Mouse (Mus musculus) limb, embryonic 13.5 days (tissue): Measurements from ENCODE around the gene Cga. TPM values are rescaled to one million over a fixed set of nuclear protein-coding genes. Genes with fewer than 3 reads are reported as not detected.

ENCODE experiments used
- ATAC-seq: fragments of 200-750 bp; cut with Nextera tagmentation; 2 replicates; pipeline ENCODE4 v1.8.0; 2017; ENCODE audit warnings: low read depth, moderate number of reproducible peaks, moderate TSS enrichment; ENCODE audit not compliant: low FRiP score
- H3K27ac ChIP-seq: fragments of 300-500 bp; sonication (generic); 2 replicates; pipeline ENCODE4 v1.5.1; 2015; ENCODE audit warnings: inconsistent platforms, mild to moderate bottlenecking, moderate library complexity
- H3K27me3 ChIP-seq: fragments of 300-500 bp; sonication (generic); 2 replicates; pipeline ENCODE4 v1.6.1; 2015; ENCODE audit warnings: mild to moderate bottlenecking, inconsistent platforms
- H3K36me3 ChIP-seq: fragments of 300-500 bp; sonication (generic); 2 replicates; pipeline ENCODE4 v1.6.1; 2015; ENCODE audit warnings: inconsistent platforms, mild to moderate bottlenecking, moderate library complexity
- H3K4me1 ChIP-seq: fragments of 300-500 bp; sonication (generic); 2 replicates; pipeline ENCODE4 v1.6.1; 2015; ENCODE audit warnings: inconsistent platforms
- H3K4me2 ChIP-seq: fragments of 300-500 bp; sonication (generic); replicated peaks from 2 replicates; pipeline ENCODE4 v1.6.1; 2015; ENCODE audit warnings: inconsistent platforms, mild to moderate bottlenecking, moderate library complexity
- H3K4me3 ChIP-seq: fragments of 300-500 bp; sonication (generic); 2 replicates; pipeline ENCODE4 v1.5.1; 2015; ENCODE audit warnings: moderate library complexity, mild to moderate bottlenecking, inconsistent platforms
- H3K9ac ChIP-seq: fragments of 300-500 bp; sonication (generic); 2 replicates; pipeline ENCODE4 v1.6.1; 2015; ENCODE audit warnings: mild to moderate bottlenecking, inconsistent platforms
- H3K9me3 ChIP-seq: fragments of 300-500 bp; sonication (generic); 2 replicates; pipeline ENCODE4 v1.6.1; 2016; ENCODE audit warnings: inconsistent platforms
- WGBS: fragments of 180-500 bp; shearing (Covaris S2); methylation state at CpG from one replicate; pipeline ENCODE4 v1.1.7; 2015; 5-methylcytosine and 5-hydroxymethylcytosine counted together
- polyA plus RNA-seq: library from polyadenylated mRNA; unstranded; fragments of >200 nt; fragmentation: Nextera tagmentation; extraction: Ambion mirVana; gene quantifications from 2 replicates; pipeline ENCODE4 v1.2.1, GENCODE M21; 2015

Cga gene
- polyA plus RNA-seq: not detected in 2 replicates

GRCm38 (mm10) chr4:34893479-34893878 is at the start of gene Cga:
Cga (plus strand) TSS chr4:34893779.
- Histone ChIP-seq H3K9me3 (no peaks in the 10 kb centered on the region), H3K4me1 (no peaks in the 10 kb centered on the region), H3K4me2 (no peak within 1 kb of the TSS), H3K27me3 (peaks cover 31% of the 10 kb centered on the region), H3K4me3 (no peak within 1 kb of the TSS), H3K9ac (no peak within 1 kb of the TSS), H3K36me3 (no peaks in the 10 kb centered on the region), H3K27ac (no peak within 1 kb of the TSS)
- 64% methylated on average over 1 of the region's 1 CpGs for WGBS
- no peak for ATAC-seq

GRCm38 (mm10) chr4:34843839-34844238 is 49.7 kb upstream of the Cga start:
- Histone ChIP-seq H3K27me3 (no peaks in the 10 kb centered on the region), H3K27ac (no peak overlapping the region), H3K4me1 (peaks cover 10% of the 10 kb centered on the region; the same call in 1 of the 2 replicates), H3K36me3 (peaks cover 4% of the 10 kb centered on the region), H3K4me3 (no peak overlapping the region), H3K4me2 (no peak overlapping the region), H3K9ac (no peak overlapping the region), H3K9me3 (no peaks in the 10 kb centered on the region)
- 93% methylated on average over 1 of the region's 1 CpGs for WGBS
- ATAC-seq: 0 out of 2 replicates have a peak, but pooled peaks have one; percentile 44

GRCm38 (mm10) chr4:34847679-34848309 is 45.8 kb upstream of the Cga start:
- no peak overlapping the region for H3K4me3 ChIP-seq
- WGBS: 90% methylated on average over 6 of the region's 6 CpGs
- ATAC-seq: no peak

GRCm38 (mm10) chr4:34850156-34850555 is 43.4 kb upstream of the Cga start:
- Histone ChIP-seq H3K4me3 (no peak overlapping the region), H3K9me3 (peaks cover 8% of the 10 kb centered on the region; the same call in 1 of the 2 replicates), H3K9ac (no peak overlapping the region), H3K36me3 (peaks cover 33% of the 10 kb centered on the region), H3K27me3 (no peaks in the 10 kb centered on the region), H3K4me2 (no peak overlapping the region), H3K27ac (no peak overlapping the region), H3K4me1 (no peaks in the 10 kb centered on the region; the same call in 1 of the 2 replicates)
- WGBS: 92% methylated on average over 2 of the region's 2 CpGs
- ATAC-seq: no peak

More at GRCm38 (mm10) chr4:34847679-34848309, 45.8 kb upstream of the Cga start:
- Histone ChIP-seq H3K4me2 (no peak overlapping the region), H3K9ac (no peak overlapping the region), H3K4me1 (peaks cover 10% of the 10 kb centered on the region; the same call in 1 of the 2 replicates), H3K9me3 (no peaks in the 10 kb centered on the region; the same call in 1 of the 2 replicates), H3K27me3 (no peaks in the 10 kb centered on the region), H3K36me3 (peaks cover 18% of the 10 kb centered on the region), H3K27ac (no peak overlapping the region)

GRCm38 (mm10) chr4:34852051-34852450 is 41.5 kb upstream of the Cga start:
- no peak for ATAC-seq
- no peak overlapping the region for H3K4me3 ChIP-seq
- no peak overlapping the region for H3K4me2 ChIP-seq
- H3K27me3 ChIP-seq: no peaks in the 10 kb centered on the region
- peaks cover 8% of the 10 kb centered on the region; the same call in 1 of the 2 replicates for H3K9me3 ChIP-seq
- no peak overlapping the region for H3K27ac ChIP-seq
- H3K36me3 ChIP-seq: peaks cover 33% of the 10 kb centered on the region
- H3K9ac ChIP-seq: no peak overlapping the region
- H3K4me1 ChIP-seq: no peaks in the 10 kb centered on the region; the same call in 1 of the 2 replicates
- 95% methylated on average over 7 of the region's 7 CpGs for WGBS

- 21% methylated on average over 1 of the region's 1 CpGs for WGBS
- no peak for ATAC-seq
- H3K27me3 ChIP-seq: no peaks in the 10 kb centered on the region
- H3K9ac ChIP-seq: no peak overlapping the region
- H3K9me3 ChIP-seq: peaks cover 8% of the 10 kb centered on the region; the same call in 1 of the 2 replicates
- no peak overlapping the region for H3K27ac ChIP-seq
- H3K36me3 ChIP-seq: peaks cover 30% of the 10 kb centered on the region
- peaks cover 21% of the 10 kb centered on the region for H3K4me1 ChIP-seq
- H3K4me3 ChIP-seq: no peak overlapping the region
- no peak overlapping the region for H3K4me2 ChIP-seq
Observed at GRCm38 (mm10) chr4:34855966-34856365, 37.6 kb upstream of the Cga start.

GRCm38 (mm10) chr4:34858903-34859302 is 34.7 kb upstream of the Cga start:
- Histone ChIP-seq H3K27ac (no peak overlapping the region), H3K9me3 (0 out of 2 replicates have a peak, but pooled peaks cover 5% of the 10 kb centered on the region), H3K4me3 (no peak overlapping the region), H3K27me3 (no peaks in the 10 kb centered on the region), H3K4me2 (no peak overlapping the region), H3K4me1 (peaks cover 21% of the 10 kb centered on the region), H3K9ac (no peak overlapping the region), H3K36me3 (peaks cover 7% of the 10 kb centered on the region)
- no peak for ATAC-seq
- WGBS: 97% methylated on average over 3 of the region's 3 CpGs

GRCm38 (mm10) chr4:34859416-34859815 is 34.2 kb upstream of the Cga start:
- no peak overlapping the region for H3K9ac ChIP-seq
- H3K4me2 ChIP-seq: no peak overlapping the region
- WGBS: 87% methylated on average over 3 of the region's 3 CpGs
- H3K4me1 ChIP-seq: peaks cover 21% of the 10 kb centered on the region
- no peak overlapping the region for H3K27ac ChIP-seq
- no peak for ATAC-seq
- no peak overlapping the region for H3K4me3 ChIP-seq
- H3K9me3 ChIP-seq: 0 out of 2 replicates have a peak, but pooled peaks cover 1% of the 10 kb centered on the region
- no peaks in the 10 kb centered on the region for H3K27me3 ChIP-seq
- H3K36me3 ChIP-seq: peaks cover 2% of the 10 kb centered on the region

- Histone ChIP-seq H3K9me3 (no peaks in the 10 kb centered on the region), H3K4me3 (no peak overlapping the region), H3K4me1 (peaks cover 21% of the 10 kb centered on the region), H3K27me3 (no peaks in the 10 kb centered on the region), H3K4me2 (no peak overlapping the region), H3K27ac (no peak overlapping the region), H3K9ac (no peak overlapping the region), H3K36me3 (no peaks in the 10 kb centered on the region)
- 86% methylated on average over 3 of the region's 3 CpGs for WGBS
- no peak for ATAC-seq
Observed at GRCm38 (mm10) chr4:34861438-34861837, 32.1 kb upstream of the Cga start.

GRCm38 (mm10) chr4:34869813-34870212 is 23.8 kb upstream of the Cga start:
- no peak overlapping the region for H3K9ac ChIP-seq

GRCm38 (mm10) chr4:34872896-34873495 is 20.6 kb upstream of the Cga start:
- Histone ChIP-seq H3K4me2 (no peak overlapping the region), H3K4me3 (no peak overlapping the region), H3K4me1 (no peaks in the 10 kb centered on the region; the same call in 1 of the 2 replicates), H3K27me3 (no peaks in the 10 kb centered on the region), H3K36me3 (peaks cover 17% of the 10 kb centered on the region), H3K9me3 (peaks cover 3% of the 10 kb centered on the region; the same call in 1 of the 2 replicates), H3K27ac (no peak overlapping the region), H3K9ac (no peak overlapping the region)
- no peak for ATAC-seq
- 89% methylated on average over 4 of the region's 4 CpGs for WGBS

More at GRCm38 (mm10) chr4:34869813-34870212, 23.8 kb upstream of the Cga start:
- H3K4me3 ChIP-seq: no peak overlapping the region
- H3K4me1 ChIP-seq: no peaks in the 10 kb centered on the region; the same call in 1 of the 2 replicates
- H3K4me2 ChIP-seq: no peak overlapping the region
- H3K36me3 ChIP-seq: no peaks in the 10 kb centered on the region
- H3K27ac ChIP-seq: no peak overlapping the region
- no peaks in the 10 kb centered on the region for H3K27me3 ChIP-seq
- ATAC-seq: no peak
- H3K9me3 ChIP-seq: no peaks in the 10 kb centered on the region
- 79% methylated on average over 3 of the region's 3 CpGs for WGBS

- H3K4me2 ChIP-seq: no peak overlapping the region
- no peaks in the 10 kb centered on the region for H3K27me3 ChIP-seq
- H3K27ac ChIP-seq: no peak overlapping the region
- 67% methylated on average over 1 of the region's 1 CpGs for WGBS
- peaks cover 26% of the 10 kb centered on the region for H3K36me3 ChIP-seq
- H3K4me3 ChIP-seq: no peak overlapping the region
- no peak overlapping the region for H3K9ac ChIP-seq
- H3K9me3 ChIP-seq: peaks cover 3% of the 10 kb centered on the region; the same call in 1 of the 2 replicates
- no peaks in the 10 kb centered on the region; the same call in 1 of the 2 replicates for H3K4me1 ChIP-seq
- ATAC-seq: no peak
Observed at GRCm38 (mm10) chr4:34874234-34874633, 19.3 kb upstream of the Cga start.
